Mouse (Mus musculus) myocyte (in vitro differentiated cells): ENCODE data around the gene Ung.

Experiments
- E2F4 ChIP-seq: IDR thresholded peaks from one replicate; pipeline ENCODE4 v1.6.1; 2011; ENCODE audit warnings: mild to moderate bottlenecking, control low read depth, moderate library complexity; ENCODE audit not compliant: insufficient read depth
- MAX ChIP-seq: IDR thresholded peaks from one replicate; pipeline ENCODE4 v1.6.1; 2011; ENCODE audit warnings: low read depth, mild to moderate bottlenecking, control low read depth
- MYOD1 ChIP-seq, 3 experiments: IDR thresholded peaks; one replicate each; pipeline ENCODE4 v1.6.1; 2011; ENCODE audit warnings: control low read depth in 2 of 3, low read depth in 2 of 3, mild to moderate bottlenecking in 2 of 3, moderate library complexity in 1 of 3; ENCODE audit not compliant: insufficient read length in 2 of 3, control insufficient read depth in 1 of 3
- MYOG ChIP-seq, 3 experiments: IDR thresholded peaks; one replicate each; pipeline ENCODE4 v1.6.1; 2011; ENCODE audit warnings: control low read depth in 2 of 3, low read depth in 2 of 3, mild to moderate bottlenecking in 2 of 3; ENCODE audit not compliant: insufficient read length in 2 of 3, control insufficient read depth in 1 of 3, insufficient read depth in 1 of 3
- POLR2A ChIP-seq: IDR thresholded peaks from one replicate; pipeline ENCODE4 v1.6.1; 2011; ENCODE audit warnings: low read depth, mild to moderate bottlenecking, control low read depth, moderate library complexity; ENCODE audit not compliant: insufficient read length
- POLR2AphosphoS2 ChIP-seq: IDR thresholded peaks from one replicate; pipeline ENCODE4 v1.6.1; 2011; ENCODE audit warnings: low read depth, control low read depth; ENCODE audit not compliant: insufficient read length
- SRF ChIP-seq: IDR thresholded peaks from one replicate; pipeline ENCODE4 v1.6.1; 2011; ENCODE audit warnings: low read depth; ENCODE audit not compliant: control insufficient read depth, insufficient read length
- TCF12 ChIP-seq: IDR thresholded peaks from one replicate; pipeline ENCODE4 v1.6.1; 2011; ENCODE audit warnings: mild to moderate bottlenecking, control low read depth; ENCODE audit not compliant: poor library complexity, insufficient read depth, severe bottlenecking
- TCF3 ChIP-seq: IDR thresholded peaks from one replicate; pipeline ENCODE4 v1.6.1; 2011; ENCODE audit warnings: low read depth, control low read depth; ENCODE audit not compliant: insufficient read length
- USF1 ChIP-seq: IDR thresholded peaks from one replicate; pipeline ENCODE4 v1.6.1; 2011; ENCODE audit warnings: low read depth, mild to moderate bottlenecking, control low read depth, moderate library complexity

GRCm38 (mm10) chr5:114100390-114101099 lies 29.6 kb upstream of the Ung start:
- TF ChIP-seq POLR2A (peak; percentile 29), POLR2AphosphoS2 (no peak), USF1 (no peak), MAX (no peak), MYOG (IDR thresholded peaks at IDR 0.05; ENCODE audit: control insufficient read depth in 1 of 3, insufficient read depth in 1 of 3, insufficient read length in 2 of 3, low read depth in 2 of 3) (no peak), SRF (no peak), TCF3 (no peak), E2F4 (no peak), MYOD1 (IDR thresholded peaks at IDR 0.05; ENCODE audit: control insufficient read depth in 1 of 3, insufficient read length in 2 of 3, low read depth in 2 of 3) (no peak), TCF12 (no peak)
